Mouse (Mus musculus): ENCODE measurements around the gene Olfm1. TPM values are rescaled to one million over a fixed set of nuclear protein-coding genes. Genes with fewer than 3 reads are reported as not detected.
A peak's percentile ranks its signal among the peaks of the same experiment; 100 is the strongest.

Olfm1 gene
- polyA plus RNA-seq, 1 experiment from 2014 or later, result 15.9 TPM

DNA sequence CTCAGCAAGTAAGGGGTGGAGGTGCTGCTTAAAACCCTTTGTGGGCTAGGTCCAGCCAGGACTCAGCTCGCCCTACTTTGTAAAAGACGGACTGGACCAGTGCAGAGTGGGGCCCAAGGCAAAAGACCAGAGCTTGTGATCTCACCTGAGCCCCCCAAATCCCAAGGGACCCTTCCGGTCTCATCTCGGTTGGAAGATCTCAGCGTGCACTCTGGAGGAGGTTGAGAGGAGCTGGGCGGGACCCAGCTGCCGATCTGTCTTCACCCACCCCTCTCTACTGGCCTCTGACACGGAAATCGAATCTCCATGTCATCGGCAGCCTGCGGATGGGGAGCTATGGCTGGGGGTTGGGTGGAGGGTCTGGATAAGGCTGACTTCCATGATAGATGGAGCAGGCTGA is 13.7 kb downstream of the Olfm1 start:
- Histone ChIP-seq H3K27me3 (ENCODE audit: control insufficient read depth, insufficient read depth, low read length) (0 out of 2 replicates have a peak, but pooled peaks cover 3% of the 10 kb centered on the region), H3K9me3 (ENCODE audit: control insufficient read depth, low read length) (no peaks in the 10 kb centered on the region), H3K9ac (ENCODE audit: low read length) (peak overlapping the region; percentile 75; the same call in 1 of the 2 replicates), H3K4me1 (ENCODE audit: control insufficient read depth, insufficient read depth, low read length) (peaks cover 3% of the 10 kb centered on the region), H3K4me2 (ENCODE audit: low read depth, severe bottlenecking) (peak overlapping the region; percentile 98), H3K4me3 (ENCODE audit: low read depth, low read length) (peak overlapping the region; percentile 58), H3K27ac (replicated peaks; ENCODE audit: low read depth, low read length) (no peak overlapping the region), H3K36me3 (ENCODE audit: control insufficient read depth, insufficient read depth, low read length) (no peaks in the 10 kb centered on the region)
- peak; percentile 44 for DNase-seq (ENCODE audit: low spot score)
- no peak for ATAC-seq (ENCODE audit: insufficient number of reproducible peaks, low FRiP score, low TSS enrichment, low read depth)
- WGBS, result 9% methylated on average over 11 of the region's 11 CpGs

DNA sequence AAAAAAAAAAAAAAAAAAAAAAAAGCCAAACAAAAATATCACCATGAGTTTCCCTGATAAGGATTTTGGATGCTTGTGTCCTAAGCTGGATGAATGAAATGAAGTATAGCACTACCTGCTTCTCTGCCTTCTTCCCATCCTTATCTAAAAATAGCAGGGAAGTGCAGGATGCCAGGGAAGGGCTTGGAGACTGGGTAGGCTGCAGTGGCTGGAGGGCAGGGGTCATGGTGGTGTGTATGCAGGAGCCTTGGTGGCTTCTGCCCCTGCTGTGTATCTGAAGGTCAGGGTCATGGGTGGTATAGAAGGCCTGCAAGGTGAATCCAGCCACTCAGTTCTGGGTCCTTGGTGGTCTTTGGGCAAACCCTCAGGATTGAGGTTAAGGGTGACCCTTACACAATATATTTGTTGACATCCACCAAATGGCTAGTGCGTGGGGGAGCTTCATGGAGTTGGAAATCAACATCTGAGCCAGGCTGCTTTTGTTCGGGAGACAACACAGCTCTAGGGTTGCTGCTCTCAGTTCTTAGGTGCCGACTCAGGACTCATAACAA is 14.5 kb downstream of the Olfm1 start:
- 87% methylated on average over 3 of the region's 3 CpGs for WGBS
- no peak for DNase-seq (ENCODE audit: low spot score)

DNA sequence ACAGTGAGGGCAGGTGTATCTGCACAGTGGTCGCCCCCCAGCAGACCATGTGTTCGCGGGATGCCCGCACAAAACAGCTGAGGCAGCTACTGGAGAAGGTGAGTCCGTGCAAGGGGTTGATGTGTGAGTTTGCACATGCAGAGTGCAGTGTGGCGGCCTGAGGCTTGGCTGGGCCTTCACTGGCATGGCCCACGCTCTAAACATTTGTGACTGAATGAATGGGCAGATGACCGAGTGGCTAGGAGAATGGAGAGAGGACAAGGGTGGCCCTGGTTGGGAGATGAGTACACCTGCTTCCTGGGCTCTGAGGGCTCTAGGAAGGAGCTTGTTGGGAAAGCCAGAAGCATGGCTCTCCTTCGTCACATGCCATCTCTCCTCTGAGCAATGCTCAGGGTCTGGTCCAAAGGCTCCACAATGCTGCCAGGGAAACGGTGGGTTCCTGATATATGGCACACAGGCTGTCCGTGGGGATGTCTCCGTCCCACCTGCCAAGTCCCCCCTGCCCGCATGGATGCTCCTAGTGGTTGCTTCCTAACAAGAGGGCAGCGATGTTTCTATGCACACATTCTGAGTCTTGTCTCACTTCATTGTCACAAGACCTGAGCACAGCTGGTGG is 15.4 kb downstream of the Olfm1 start:
- no peak overlapping the region for H3K9ac ChIP-seq (ENCODE audit: low read length)

More for the DNA sequence above, 14.5 kb downstream of the Olfm1 start:
- Histone ChIP-seq H3K9me3 (ENCODE audit: control insufficient read depth, low read length) (no peaks in the 10 kb centered on the region), H3K9ac (ENCODE audit: low read length) (no peak overlapping the region), H3K27me3 (ENCODE audit: control insufficient read depth, insufficient read depth, low read length) (0 out of 2 replicates have a peak, but pooled peaks cover 3% of the 10 kb centered on the region), H3K4me2 (ENCODE audit: low read depth, severe bottlenecking) (peak overlapping the region; percentile 98; the same call in 1 of the 2 replicates), H3K4me3 (ENCODE audit: low read depth, low read length) (no peak overlapping the region), H3K27ac (replicated peaks; ENCODE audit: low read depth, low read length) (no peak overlapping the region), H3K4me1 (ENCODE audit: control insufficient read depth, insufficient read depth, low read length) (peaks cover 3% of the 10 kb centered on the region), H3K36me3 (ENCODE audit: control insufficient read depth, insufficient read depth, low read length) (no peaks in the 10 kb centered on the region)
- ATAC-seq (ENCODE audit: insufficient number of reproducible peaks, low FRiP score, low TSS enrichment, low read depth), result no peak

DNA sequence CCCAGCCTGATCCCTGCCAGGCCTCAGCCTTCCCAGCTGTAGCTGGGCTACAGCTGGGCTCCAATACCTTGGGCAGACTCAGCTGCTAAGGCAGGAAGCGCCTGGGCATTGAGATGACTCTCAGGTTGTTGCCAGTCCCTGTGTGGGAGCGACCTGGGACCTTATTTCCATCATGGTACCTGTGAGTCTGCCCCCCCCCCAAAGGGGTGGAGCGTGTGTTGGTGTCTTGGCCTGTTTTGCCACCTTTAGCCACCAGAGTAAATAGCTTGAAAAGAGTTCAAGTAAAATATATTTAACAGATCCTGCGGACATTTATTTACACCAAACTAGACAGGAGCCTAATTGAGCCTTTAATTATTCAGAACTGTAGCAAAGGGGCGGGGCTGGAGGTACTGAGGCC is 16.4 kb downstream of the Olfm1 start:
- H3K27me3 ChIP-seq (ENCODE audit: control insufficient read depth, insufficient read depth, low read length), result 0 out of 2 replicates have a peak, but pooled peaks cover 3% of the 10 kb centered on the region
- H3K27ac ChIP-seq (replicated peaks; ENCODE audit: low read depth, low read length), result no peak overlapping the region
- no peak overlapping the region for H3K4me3 ChIP-seq (ENCODE audit: low read depth, low read length)
- WGBS, result 85% methylated on average over 5 of the region's 5 CpGs
- no peaks in the 10 kb centered on the region for H3K36me3 ChIP-seq (ENCODE audit: control insufficient read depth, insufficient read depth, low read length)
- ATAC-seq (ENCODE audit: insufficient number of reproducible peaks, low FRiP score, low TSS enrichment, low read depth) (no peak), DNase-seq (ENCODE audit: low spot score) (no peak)
- no peak overlapping the region for H3K9ac ChIP-seq (ENCODE audit: low read length)
- H3K4me1 ChIP-seq (ENCODE audit: control insufficient read depth, insufficient read depth, low read length), result peaks cover 10% of the 10 kb centered on the region
- no peaks in the 10 kb centered on the region for H3K9me3 ChIP-seq (ENCODE audit: control insufficient read depth, low read length)
- H3K4me2 ChIP-seq (ENCODE audit: low read depth, severe bottlenecking), result no peak overlapping the region

More for the DNA sequence above, 15.4 kb downstream of the Olfm1 start:
- Histone ChIP-seq H3K4me2 (ENCODE audit: low read depth, severe bottlenecking) (no peak overlapping the region), H3K36me3 (ENCODE audit: control insufficient read depth, insufficient read depth, low read length) (no peaks in the 10 kb centered on the region), H3K27me3 (ENCODE audit: control insufficient read depth, insufficient read depth, low read length) (0 out of 2 replicates have a peak, but pooled peaks cover 3% of the 10 kb centered on the region), H3K9me3 (ENCODE audit: control insufficient read depth, low read length) (no peaks in the 10 kb centered on the region), H3K4me3 (ENCODE audit: low read depth, low read length) (no peak overlapping the region), H3K4me1 (ENCODE audit: control insufficient read depth, insufficient read depth, low read length) (peaks cover 10% of the 10 kb centered on the region), H3K27ac (replicated peaks; ENCODE audit: low read depth, low read length) (no peak overlapping the region)
- DNase-seq (ENCODE audit: low spot score), result no peak
- ATAC-seq (ENCODE audit: insufficient number of reproducible peaks, low FRiP score, low TSS enrichment, low read depth), result no peak
- 90% methylated on average over 14 of the region's 14 CpGs for WGBS

DNA sequence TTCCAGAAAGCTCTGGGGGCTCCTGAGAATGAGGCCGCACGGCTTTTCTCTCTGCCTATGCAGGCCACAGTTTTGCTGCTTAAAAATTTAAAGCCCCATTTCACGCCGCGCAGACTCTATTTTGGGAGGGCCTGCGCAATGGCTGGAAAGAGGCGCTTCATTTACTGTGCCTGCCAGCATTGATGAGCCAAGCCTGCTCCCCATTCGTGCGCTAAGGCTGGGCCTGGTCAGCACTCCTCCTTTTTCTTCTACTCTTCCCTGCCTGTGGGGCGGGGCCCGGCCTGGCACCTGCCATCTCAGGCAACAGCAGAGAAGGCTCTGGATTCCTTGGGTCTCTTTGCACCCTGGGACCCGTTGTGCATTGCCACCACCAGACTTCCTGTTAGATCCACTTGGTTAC is 16.9 kb downstream of the Olfm1 start:
- Histone ChIP-seq H3K36me3 (ENCODE audit: control insufficient read depth, insufficient read depth, low read length) (no peaks in the 10 kb centered on the region), H3K9me3 (ENCODE audit: control insufficient read depth, low read length) (no peaks in the 10 kb centered on the region), H3K4me1 (ENCODE audit: control insufficient read depth, insufficient read depth, low read length) (peaks cover 6% of the 10 kb centered on the region), H3K27ac (replicated peaks; ENCODE audit: low read depth, low read length) (no peak overlapping the region), H3K4me3 (ENCODE audit: low read depth, low read length) (no peak overlapping the region), H3K27me3 (ENCODE audit: control insufficient read depth, insufficient read depth, low read length) (0 out of 2 replicates have a peak, but pooled peaks cover 3% of the 10 kb centered on the region), H3K9ac (ENCODE audit: low read length) (no peak overlapping the region), H3K4me2 (ENCODE audit: low read depth, severe bottlenecking) (no peak overlapping the region)
- DNase-seq (ENCODE audit: low spot score) (no peak), ATAC-seq (ENCODE audit: insufficient number of reproducible peaks, low FRiP score, low TSS enrichment, low read depth) (no peak)
- WGBS, result 92% methylated on average over 12 of the region's 12 CpGs

- DNase-seq (ENCODE audit: low spot score) (no peak), ATAC-seq (ENCODE audit: insufficient number of reproducible peaks, low FRiP score, low TSS enrichment, low read depth) (no peak)
- no peak overlapping the region for H3K4me3 ChIP-seq (ENCODE audit: low read depth, low read length)
- 0 out of 2 replicates have a peak, but pooled peaks cover 3% of the 10 kb centered on the region for H3K27me3 ChIP-seq (ENCODE audit: control insufficient read depth, insufficient read depth, low read length)
- H3K4me2 ChIP-seq (ENCODE audit: low read depth, severe bottlenecking), result no peak overlapping the region
- H3K27ac ChIP-seq (replicated peaks; ENCODE audit: low read depth, low read length), result no peak overlapping the region
- H3K9me3 ChIP-seq (ENCODE audit: control insufficient read depth, low read length), result no peaks in the 10 kb centered on the region
- peaks cover 6% of the 10 kb centered on the region for H3K4me1 ChIP-seq (ENCODE audit: control insufficient read depth, insufficient read depth, low read length)
- H3K9ac ChIP-seq (ENCODE audit: low read length), result no peak overlapping the region
- WGBS, result 27% methylated on average over 4 of the region's 4 CpGs
- no peaks in the 10 kb centered on the region; the same call in 1 of the 2 replicates for H3K36me3 ChIP-seq (ENCODE audit: control insufficient read depth, insufficient read depth, low read length)
Measured at GRCm38 (mm10) chr2:28210273-28210672, 17.5 kb downstream of the Olfm1 start.

- WGBS, result 69% methylated on average over 22 of the region's 22 CpGs
- H3K36me3 ChIP-seq (ENCODE audit: control insufficient read depth, insufficient read depth, low read length), result no peaks in the 10 kb centered on the region; the same call in 1 of the 2 replicates
- no peak for DNase-seq (ENCODE audit: low spot score)
Measured at GRCm38 (mm10) chr2:28211531-28212281, 18.9 kb downstream of the Olfm1 start.

DNA sequence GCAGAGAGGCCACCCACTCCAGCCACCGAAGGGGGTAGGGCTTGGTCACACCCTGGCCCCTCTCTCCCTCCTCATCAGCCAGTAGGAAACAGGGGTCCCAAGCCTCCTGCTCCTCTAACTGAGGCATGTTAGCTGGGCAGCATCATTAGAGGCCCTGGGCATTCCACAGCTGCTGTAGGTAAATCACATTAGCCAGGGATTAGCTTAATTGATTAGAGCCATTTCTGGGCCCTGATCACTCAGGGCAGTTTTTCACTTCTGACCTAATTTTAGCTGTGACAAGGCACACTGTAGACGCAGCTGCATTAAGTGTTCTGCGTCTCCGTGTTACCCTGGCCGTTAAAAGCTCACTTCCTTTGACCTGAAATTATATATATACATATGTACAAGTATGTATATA is 20.1 kb downstream of the Olfm1 start:
- no peak for DNase-seq (ENCODE audit: low spot score)
- Histone ChIP-seq H3K4me1 (ENCODE audit: control insufficient read depth, insufficient read depth, low read length) (peaks cover 6% of the 10 kb centered on the region), H3K27ac (replicated peaks; ENCODE audit: low read depth, low read length) (no peak overlapping the region), H3K36me3 (ENCODE audit: control insufficient read depth, insufficient read depth, low read length) (no peaks in the 10 kb centered on the region; the same call in 1 of the 2 replicates), H3K9me3 (ENCODE audit: control insufficient read depth, low read length) (no peaks in the 10 kb centered on the region), H3K4me2 (ENCODE audit: low read depth, severe bottlenecking) (no peak overlapping the region), H3K9ac (ENCODE audit: low read length) (peak overlapping the region; percentile 28; the same call in 1 of the 2 replicates), H3K27me3 (ENCODE audit: control insufficient read depth, insufficient read depth, low read length) (no peaks in the 10 kb centered on the region), H3K4me3 (ENCODE audit: low read depth, low read length) (no peak overlapping the region)
- ATAC-seq (ENCODE audit: insufficient number of reproducible peaks, low FRiP score, low TSS enrichment, low read depth), result no peak
- WGBS, result 32% methylated on average over 5 of the region's 5 CpGs

More at GRCm38 (mm10) chr2:28211531-28212281, 18.9 kb downstream of the Olfm1 start:
- Histone ChIP-seq H3K27me3 (ENCODE audit: control insufficient read depth, insufficient read depth, low read length) (0 out of 2 replicates have a peak, but pooled peaks cover under 1% of the 10 kb centered on the region), H3K4me2 (ENCODE audit: low read depth, severe bottlenecking) (no peak overlapping the region), H3K4me3 (ENCODE audit: low read depth, low read length) (no peak overlapping the region), H3K9me3 (ENCODE audit: control insufficient read depth, low read length) (no peaks in the 10 kb centered on the region), H3K9ac (ENCODE audit: low read length) (no peak overlapping the region), H3K27ac (replicated peaks; ENCODE audit: low read depth, low read length) (no peak overlapping the region), H3K4me1 (ENCODE audit: control insufficient read depth, insufficient read depth, low read length) (peaks cover 6% of the 10 kb centered on the region)
- ATAC-seq (ENCODE audit: insufficient number of reproducible peaks, low FRiP score, low TSS enrichment, low read depth), result no peak
